Mouse (Mus musculus): Measurements from ENCODE around the gene Exoc6b. TPM values are rescaled to one million over a fixed set of nuclear protein-coding genes. Genes with fewer than 3 reads are reported as not detected.

Gene Exoc6b
- polyA plus RNA-seq, 1 experiment, result 9.3 TPM

GRCm38 (mm10) chr6:84931051-84931450 is 138.3 kb downstream of the Exoc6b start:
- no peak overlapping the region for H3K4me2 ChIP-seq (ENCODE audit: low read depth)
- H3K36me3 ChIP-seq (ENCODE audit: control insufficient read depth, insufficient read depth), result no peaks in the 10 kb centered on the region
- no peak overlapping the region for H3K4me3 ChIP-seq
- no peaks in the 10 kb centered on the region for H3K79me2 ChIP-seq (ENCODE audit: control insufficient read depth, insufficient read depth)
- H3K27me3 ChIP-seq (ENCODE audit: control insufficient read depth, insufficient read depth, insufficient read length), result no peaks in the 10 kb centered on the region
- no peak overlapping the region for H3ac ChIP-seq (ENCODE audit: control insufficient read depth, insufficient read length)
- TF ChIP-seq E2F4 (IDR thresholded peaks at IDR 0.05; ENCODE audit: insufficient read depth), result no peak
- TF ChIP-seq MYOD1 (IDR thresholded peaks at IDR 0.05; ENCODE audit: control insufficient read depth in 1 of 3, insufficient read length in 2 of 3, low read depth in 2 of 3), result peak; percentile 32 to 70 (median 46)
- TF ChIP-seq MYOG (IDR thresholded peaks at IDR 0.05; ENCODE audit: control insufficient read depth in 1 of 3, insufficient read depth in 1 of 3, insufficient read length in 2 of 3, low read depth in 2 of 3), result peak; percentile 5 to 81 (median 67)

- no peak overlapping the region for H3K4me3 ChIP-seq
- H3K4me2 ChIP-seq (ENCODE audit: low read depth), result no peak overlapping the region
- TF ChIP-seq MYOG (IDR thresholded peaks at IDR 0.05; ENCODE audit: control insufficient read depth in 1 of 3, insufficient read depth in 1 of 3, insufficient read length in 2 of 3, low read depth in 2 of 3) (no peak), MAX (IDR thresholded peaks at IDR 0.05; ENCODE audit: low read depth) (no peak), TCF12 (IDR thresholded peaks at IDR 0.05; ENCODE audit: insufficient read depth, poor library complexity, severe bottlenecking) (no peak), CEBPB (IDR thresholded peaks at IDR 0.05; ENCODE audit: insufficient read depth, poor library complexity, severe bottlenecking) (no peak), E2F4 (IDR thresholded peaks at IDR 0.05; ENCODE audit: insufficient read depth) (no peak), POLR2A (IDR thresholded peaks at IDR 0.05; ENCODE audit: insufficient read length, low read depth) (no peak), POLR2AphosphoS2 (IDR thresholded peaks at IDR 0.05; ENCODE audit: insufficient read length, low read depth) (no peak), SRF (IDR thresholded peaks at IDR 0.05; ENCODE audit: control insufficient read depth, insufficient read length, low read depth) (no peak), USF1 (IDR thresholded peaks at IDR 0.05; ENCODE audit: low read depth) (no peak), TCF3 (IDR thresholded peaks at IDR 0.05; ENCODE audit: insufficient read length, low read depth) (no peak), MYOD1 (IDR thresholded peaks at IDR 0.05; ENCODE audit: control insufficient read depth in 1 of 3, insufficient read length in 2 of 3, low read depth in 2 of 3) (no peak), REST (IDR thresholded peaks at IDR 0.05; ENCODE audit: insufficient read depth, insufficient read length) (no peak)
- no peaks in the 10 kb centered on the region for H3K27me3 ChIP-seq (ENCODE audit: control insufficient read depth, insufficient read depth, insufficient read length)
- H3K79me2 ChIP-seq (ENCODE audit: control insufficient read depth, insufficient read depth), result no peaks in the 10 kb centered on the region
- H3K36me3 ChIP-seq (ENCODE audit: control insufficient read depth, insufficient read depth), result peaks cover 5% of the 10 kb centered on the region
- H3ac ChIP-seq (ENCODE audit: control insufficient read depth, insufficient read length), result no peak overlapping the region
Observed at GRCm38 (mm10) chr6:84926066-84926465, 143.2 kb downstream of the Exoc6b start.

GRCm38 (mm10) chr6:84923760-84924221 is 145.5 kb downstream of the Exoc6b start:
- H3K36me3 ChIP-seq (ENCODE audit: control insufficient read depth, insufficient read depth), result peaks cover 5% of the 10 kb centered on the region
- no peaks in the 10 kb centered on the region for H3K79me2 ChIP-seq (ENCODE audit: control insufficient read depth, insufficient read depth)
- no peak overlapping the region for H3ac ChIP-seq (ENCODE audit: control insufficient read depth, insufficient read length)
- H3K27me3 ChIP-seq (ENCODE audit: control insufficient read depth, insufficient read depth, insufficient read length), result no peaks in the 10 kb centered on the region
- no peak overlapping the region for H3K4me3 ChIP-seq
- H3K4me2 ChIP-seq (ENCODE audit: low read depth), result no peak overlapping the region
- no peak for TF ChIP-seq CEBPB (IDR thresholded peaks at IDR 0.05; ENCODE audit: insufficient read depth, poor library complexity, severe bottlenecking)
- TF ChIP-seq USF1 (IDR thresholded peaks at IDR 0.05; ENCODE audit: low read depth), result no peak
- no peak for TF ChIP-seq E2F4 (IDR thresholded peaks at IDR 0.05; ENCODE audit: insufficient read depth)
- no peak for TF ChIP-seq POLR2AphosphoS2 (IDR thresholded peaks at IDR 0.05; ENCODE audit: insufficient read length, low read depth)
- no peak for TF ChIP-seq SRF (IDR thresholded peaks at IDR 0.05; ENCODE audit: control insufficient read depth, insufficient read length, low read depth)
- TF ChIP-seq MYOG (IDR thresholded peaks at IDR 0.05; ENCODE audit: control insufficient read depth in 1 of 3, insufficient read depth in 1 of 3, insufficient read length in 2 of 3, low read depth in 2 of 3), result no peak
- TF ChIP-seq POLR2A (IDR thresholded peaks at IDR 0.05; ENCODE audit: insufficient read length, low read depth), result no peak
- TF ChIP-seq TCF3 (IDR thresholded peaks at IDR 0.05; ENCODE audit: insufficient read length, low read depth), result no peak
- no peak for TF ChIP-seq REST (IDR thresholded peaks at IDR 0.05; ENCODE audit: insufficient read depth, insufficient read length)
- TF ChIP-seq MYOD1 (IDR thresholded peaks at IDR 0.05; ENCODE audit: control insufficient read depth in 1 of 3, insufficient read length in 2 of 3, low read depth in 2 of 3), result no peak
- TF ChIP-seq TCF12 (IDR thresholded peaks at IDR 0.05; ENCODE audit: insufficient read depth, poor library complexity, severe bottlenecking), result no peak
- no peak for TF ChIP-seq MAX (IDR thresholded peaks at IDR 0.05; ENCODE audit: low read depth)

- Histone ChIP-seq H3K4me2 (ENCODE audit: low read depth) (no peak overlapping the region), H3K36me3 (ENCODE audit: control insufficient read depth, insufficient read depth) (peaks cover under 1% of the 10 kb centered on the region), H3K79me2 (ENCODE audit: control insufficient read depth, insufficient read depth) (no peaks in the 10 kb centered on the region), H3ac (ENCODE audit: control insufficient read depth, insufficient read length) (no peak overlapping the region), H3K4me3 (no peak overlapping the region), H3K27me3 (ENCODE audit: control insufficient read depth, insufficient read depth, insufficient read length) (no peaks in the 10 kb centered on the region)
- TF ChIP-seq POLR2A (IDR thresholded peaks at IDR 0.05; ENCODE audit: insufficient read length, low read depth), result no peak
- TF ChIP-seq SRF (IDR thresholded peaks at IDR 0.05; ENCODE audit: control insufficient read depth, insufficient read length, low read depth), result no peak
- no peak for TF ChIP-seq POLR2AphosphoS2 (IDR thresholded peaks at IDR 0.05; ENCODE audit: insufficient read length, low read depth)
- no peak for TF ChIP-seq MYOG (IDR thresholded peaks at IDR 0.05; ENCODE audit: control insufficient read depth in 1 of 3, insufficient read depth in 1 of 3, insufficient read length in 2 of 3, low read depth in 2 of 3)
- no peak for TF ChIP-seq REST (IDR thresholded peaks at IDR 0.05; ENCODE audit: insufficient read depth, insufficient read length)
Observed at GRCm38 (mm10) chr6:84916291-84916690, 153.0 kb downstream of the Exoc6b start.

- no peak overlapping the region for H3K4me3 ChIP-seq
- no peak overlapping the region for H3ac ChIP-seq (ENCODE audit: control insufficient read depth, insufficient read length)
- no peaks in the 10 kb centered on the region for H3K36me3 ChIP-seq (ENCODE audit: control insufficient read depth, insufficient read depth)
- H3K79me2 ChIP-seq (ENCODE audit: control insufficient read depth, insufficient read depth), result no peaks in the 10 kb centered on the region
- H3K4me2 ChIP-seq (ENCODE audit: low read depth), result no peak overlapping the region
- no peaks in the 10 kb centered on the region for H3K27me3 ChIP-seq (ENCODE audit: control insufficient read depth, insufficient read depth, insufficient read length)
- no peak for TF ChIP-seq MAX (IDR thresholded peaks at IDR 0.05; ENCODE audit: low read depth)
- no peak for TF ChIP-seq E2F4 (IDR thresholded peaks at IDR 0.05; ENCODE audit: insufficient read depth)
- TF ChIP-seq POLR2AphosphoS2 (IDR thresholded peaks at IDR 0.05; ENCODE audit: insufficient read length, low read depth), result no peak
- TF ChIP-seq REST (IDR thresholded peaks at IDR 0.05; ENCODE audit: insufficient read depth, insufficient read length), result no peak
- no peak for TF ChIP-seq USF1 (IDR thresholded peaks at IDR 0.05; ENCODE audit: low read depth)
- TF ChIP-seq TCF12 (IDR thresholded peaks at IDR 0.05; ENCODE audit: insufficient read depth, poor library complexity, severe bottlenecking), result no peak
- TF ChIP-seq POLR2A (IDR thresholded peaks at IDR 0.05; ENCODE audit: insufficient read length, low read depth), result no peak
- TF ChIP-seq SRF (IDR thresholded peaks at IDR 0.05; ENCODE audit: control insufficient read depth, insufficient read length, low read depth), result no peak
Observed at GRCm38 (mm10) chr6:84912434-84912833, 156.9 kb downstream of the Exoc6b start.

Measured in myocyte (in vitro differentiated cells).